Comparison of ENCODE assay signal across 21 mouse cellular contexts in genomic region chr7:40693755-40694154, GRCm38 (mm10).
DNase-seq lines count a peak whose midpoint lies in the region; ATAC-seq and TF ChIP-seq lines count a peak whose summit lies in the region.
"Had no signal": no experiment of that assay in that cellular context is flagged by ENCODE, and none has a peak within 500 bp of the region (broad histone marks: within the 10 kb centered on the region; RNA-seq: fewer than 3 reads in every experiment).

No protein-coding gene starts in this region.

- H3K4me2 ChIP-seq in forebrain, embryonic 12.5 days: no peak overlapping the region
- H3K4me2 ChIP-seq in hindbrain, embryonic 15.5 days: no peak overlapping the region
- H3K4me2 ChIP-seq in forebrain, embryonic 16.5 days (ENCODE audit: low read length): no peak overlapping the region
- H3K4me2 ChIP-seq in midbrain, postnatal 0 days (ENCODE audit: low read depth, low read length, poor library complexity, severe bottlenecking): no peak overlapping the region
- H3K4me2 ChIP-seq: heart, embryonic 11.5 days; heart, embryonic 15.5 days had no signal

- 48% methylated on average over 5 of the region's 5 CpGs for WGBS in forebrain, embryonic 12.5 days
- 69% methylated on average over 5 of the region's 5 CpGs for WGBS in forebrain, embryonic 10.5 days
- WGBS in hindbrain, embryonic 15.5 days: 63% methylated on average over 5 of the region's 5 CpGs
- WGBS in hindbrain, embryonic 10.5 days: 71% methylated on average over 5 of the region's 5 CpGs
- WGBS in forebrain, embryonic 16.5 days: 35% methylated on average over 5 of the region's 5 CpGs
- WGBS in midbrain, postnatal 0 days: 48% methylated on average over 5 of the region's 5 CpGs

- TF ChIP-seq CTCF in midbrain, postnatal 0 days (IDR thresholded peaks at IDR 0.05): no peak

- no peaks in the 10 kb centered on the region for H3K9me3 ChIP-seq in forebrain, embryonic 12.5 days
- H3K9me3 ChIP-seq in forebrain, embryonic 10.5 days: no peaks in the 10 kb centered on the region
- no peaks in the 10 kb centered on the region for H3K9me3 ChIP-seq in hindbrain, embryonic 15.5 days
- no peaks in the 10 kb centered on the region for H3K9me3 ChIP-seq in hindbrain, embryonic 10.5 days
- H3K9me3 ChIP-seq in forebrain, embryonic 16.5 days (ENCODE audit: control insufficient read depth, low read length): no peaks in the 10 kb centered on the region
- no peaks in the 10 kb centered on the region for H3K9me3 ChIP-seq in midbrain, postnatal 0 days (ENCODE audit: low read length)
- H3K9me3 ChIP-seq: embryonic facial prominence, embryonic 10.5 days; heart, embryonic 15.5 days had no signal

- no peak for DNase-seq in forebrain, embryonic 10.5 days (ENCODE audit: extremely low spot score, low spot score)
- no peak for DNase-seq in hindbrain, embryonic 10.5 days (ENCODE audit: low spot score)
- DNase-seq in midbrain, postnatal 0 days (ENCODE audit: low spot score): no peak
- no peak for DNase-seq in adrenal gland, adult 8-10 months
- DNase-seq: adrenal gland, postnatal 10 days; B cell, adult 2 months; cerebellum, adult 18-20 months; cerebellum, adult 9-11 months; cerebellum, postnatal 36 days; gastrocnemius, postnatal 14 days; heart, adult 2 months; heart, postnatal 14 days had no signal

- H3K27me3 ChIP-seq in forebrain, embryonic 12.5 days: no peaks in the 10 kb centered on the region
- no peaks in the 10 kb centered on the region for H3K27me3 ChIP-seq in forebrain, embryonic 10.5 days (ENCODE audit: poor library complexity, severe bottlenecking)
- H3K27me3 ChIP-seq in hindbrain, embryonic 15.5 days: no peaks in the 10 kb centered on the region
- H3K27me3 ChIP-seq in hindbrain, embryonic 10.5 days (ENCODE audit: insufficient read depth, poor library complexity, severe bottlenecking): no peaks in the 10 kb centered on the region
- no peaks in the 10 kb centered on the region for H3K27me3 ChIP-seq in forebrain, embryonic 16.5 days (replicated peaks; ENCODE audit: control insufficient read depth, insufficient read depth, low read length)
- H3K27me3 ChIP-seq in midbrain, postnatal 0 days (ENCODE audit: insufficient read depth, low read length): no peaks in the 10 kb centered on the region
- H3K27me3 ChIP-seq: heart, embryonic 15.5 days had no signal

- ATAC-seq in forebrain, embryonic 12.5 days (ENCODE audit: low FRiP score): peak; percentile 46; the same call in 1 of the 2 replicates
- ATAC-seq in hindbrain, embryonic 15.5 days (ENCODE audit: low FRiP score, low read depth): peak; percentile 54
- ATAC-seq in forebrain, embryonic 16.5 days: peak; percentile 55
- peak; percentile 53; the same call in 1 of the 2 replicates for ATAC-seq in midbrain, postnatal 0 days (ENCODE audit: low FRiP score)
- ATAC-seq: CD4-positive, CD25-positive, alpha-beta regulatory T cell, adult 4 months; hindbrain, postnatal 0 days had no signal

- H3K9ac ChIP-seq in forebrain, embryonic 12.5 days: no peak overlapping the region
- H3K9ac ChIP-seq in hindbrain, embryonic 15.5 days: no peak overlapping the region
- no peak overlapping the region for H3K9ac ChIP-seq in forebrain, embryonic 16.5 days (replicated peaks; ENCODE audit: low read depth, low read length)
- H3K9ac ChIP-seq in midbrain, postnatal 0 days (replicated peaks; ENCODE audit: low read length, poor library complexity, severe bottlenecking): no peak overlapping the region
- H3K9ac ChIP-seq: heart, embryonic 15.5 days had no signal

- H3K4me1 ChIP-seq in forebrain, embryonic 12.5 days: no peaks in the 10 kb centered on the region
- H3K4me1 ChIP-seq in forebrain, embryonic 10.5 days: no peaks in the 10 kb centered on the region
- H3K4me1 ChIP-seq in hindbrain, embryonic 15.5 days (replicated peaks): no peaks in the 10 kb centered on the region
- no peaks in the 10 kb centered on the region for H3K4me1 ChIP-seq in hindbrain, embryonic 10.5 days (replicated peaks)
- no peaks in the 10 kb centered on the region for H3K4me1 ChIP-seq in forebrain, embryonic 16.5 days (replicated peaks; ENCODE audit: control insufficient read depth, insufficient read depth, low read length)
- no peaks in the 10 kb centered on the region for H3K4me1 ChIP-seq in midbrain, postnatal 0 days (ENCODE audit: insufficient read depth, low read length)
- H3K4me1 ChIP-seq: embryonic facial prominence, embryonic 10.5 days; heart, embryonic 15.5 days had no signal

- H3K36me3 ChIP-seq in forebrain, embryonic 12.5 days (replicated peaks): no peaks in the 10 kb centered on the region
- no peaks in the 10 kb centered on the region for H3K36me3 ChIP-seq in forebrain, embryonic 10.5 days (replicated peaks)
- H3K36me3 ChIP-seq in hindbrain, embryonic 15.5 days: no peaks in the 10 kb centered on the region
- no peaks in the 10 kb centered on the region for H3K36me3 ChIP-seq in hindbrain, embryonic 10.5 days
- H3K36me3 ChIP-seq in forebrain, embryonic 16.5 days (ENCODE audit: control insufficient read depth, insufficient read depth): no peaks in the 10 kb centered on the region
- H3K36me3 ChIP-seq in midbrain, postnatal 0 days (ENCODE audit: insufficient read depth, low read length): no peaks in the 10 kb centered on the region
- H3K36me3 ChIP-seq: embryonic facial prominence, embryonic 10.5 days; G1E; heart, embryonic 15.5 days had no signal

- no peak overlapping the region for H3K27ac ChIP-seq in forebrain, embryonic 12.5 days
- H3K27ac ChIP-seq in forebrain, embryonic 10.5 days: no peak overlapping the region
- no peak overlapping the region for H3K27ac ChIP-seq in hindbrain, embryonic 15.5 days (replicated peaks)
- H3K27ac ChIP-seq in hindbrain, embryonic 10.5 days: no peak overlapping the region
- no peak overlapping the region for H3K27ac ChIP-seq in forebrain, embryonic 16.5 days (ENCODE audit: low read length)
- no peak overlapping the region for H3K27ac ChIP-seq in midbrain, postnatal 0 days (ENCODE audit: low read depth, low read length)
- H3K27ac ChIP-seq: embryonic facial prominence, embryonic 10.5 days; heart, adult 2 months; heart, embryonic 15.5 days; hindbrain, postnatal 0 days had no signal

- H3K4me3 ChIP-seq in forebrain, embryonic 12.5 days (replicated peaks): no peak overlapping the region
- no peak overlapping the region for H3K4me3 ChIP-seq in forebrain, embryonic 10.5 days
- H3K4me3 ChIP-seq in hindbrain, embryonic 15.5 days: no peak overlapping the region
- H3K4me3 ChIP-seq in hindbrain, embryonic 10.5 days: no peak overlapping the region
- H3K4me3 ChIP-seq in forebrain, embryonic 16.5 days (replicated peaks; ENCODE audit: low read length): no peak overlapping the region
- no peak overlapping the region for H3K4me3 ChIP-seq in midbrain, postnatal 0 days (ENCODE audit: low read depth, low read length)
- H3K4me3 ChIP-seq: embryonic facial prominence, embryonic 10.5 days; heart, adult 2 months; heart, embryonic 15.5 days had no signal
